ENCODE assay signal across 8 mouse cellular contexts in genomic region chr3:152105341-152105740, GRCm38 (mm10).
DNase-seq lines count a peak whose midpoint lies in the region; ATAC-seq lines count a peak whose summit lies in the region.

No protein-coding gene starts in this region.

- no peaks in the 10 kb centered on the region for H3K9me3 ChIP-seq in hindbrain, embryonic 11.5 days (ENCODE audit: control insufficient read depth, low read length)

- H3K4me2 ChIP-seq in hindbrain, embryonic 11.5 days (replicated peaks; ENCODE audit: low read depth, low read length), result peak overlapping the region; percentile 24

- H3K4me3 ChIP-seq in hindbrain, embryonic 11.5 days (ENCODE audit: low read depth, low read length), result no peak overlapping the region

- peak; percentile 28 for DNase-seq in T-cell, adult 2 months (ENCODE audit: low spot score)
- DNase-seq in cerebellum, postnatal 10 days, result peak; percentile 77 to 79
- peak; percentile 67 to 79 for DNase-seq in frontal cortex, postnatal 14 days (ENCODE audit: low spot score in 2 of 2)
- DNase-seq in hindbrain, embryonic 11.5 days (ENCODE audit: low spot score), result peak; percentile 85
- peak; percentile 63 to 68 for DNase-seq in layer of hippocampus, postnatal 36 days
- DNase-seq in lung, postnatal 10 days, result peak; percentile 83
- DNase-seq in retina, adult 2 months (ENCODE audit: low read depth, low spot score), result peak; percentile 43
- DNase-seq in urinary bladder, postnatal 25 days (ENCODE audit: low spot score), result no peak

- ATAC-seq in hindbrain, embryonic 11.5 days (ENCODE audit: low FRiP score), result peak; percentile 51

- no peak overlapping the region for H3K9ac ChIP-seq in hindbrain, embryonic 11.5 days (ENCODE audit: low read depth, low read length)

- H3K27me3 ChIP-seq in hindbrain, embryonic 11.5 days (ENCODE audit: control insufficient read depth, insufficient read depth, low read length), result peaks cover 9% of the 10 kb centered on the region

- H3K4me1 ChIP-seq in hindbrain, embryonic 11.5 days (replicated peaks; ENCODE audit: control insufficient read depth, insufficient read depth, low read length), result peaks cover 4% of the 10 kb centered on the region; the same call in 1 of the 2 replicates

- no peaks in the 10 kb centered on the region for H3K36me3 ChIP-seq in hindbrain, embryonic 11.5 days (ENCODE audit: control insufficient read depth, insufficient read depth, low read length)

- 3% methylated on average over 14 of the region's 14 CpGs for WGBS in hindbrain, embryonic 11.5 days

- H3K27ac ChIP-seq in hindbrain, embryonic 11.5 days (ENCODE audit: low read depth, low read length), result no peak overlapping the region
